Mouse (Mus musculus): ENCODE measurements around the gene Slc17a9.

DNA sequence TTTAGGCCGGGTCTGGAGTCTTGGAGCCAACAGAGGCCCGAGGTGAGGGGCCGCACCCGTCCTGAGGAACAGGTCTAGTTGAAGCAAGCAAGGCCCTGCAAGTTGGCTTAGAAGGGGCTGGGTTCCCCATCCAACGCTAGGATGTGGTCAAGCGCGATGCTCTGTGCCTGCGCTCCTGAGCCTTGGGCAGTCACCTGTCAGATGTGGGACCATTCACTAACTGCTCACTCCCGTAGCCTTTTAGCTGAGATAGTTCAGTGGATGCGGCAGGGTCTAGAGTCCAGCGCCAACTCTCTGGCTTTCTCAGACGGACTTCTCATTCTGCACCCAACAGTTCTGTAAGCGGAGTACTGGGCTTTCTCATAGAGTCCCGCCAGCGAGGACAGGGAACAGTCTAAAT lies 50.6 kb downstream of the Slc17a9 start:
- TF ChIP-seq POLR2A (IDR thresholded peaks at IDR 0.05; ENCODE audit: insufficient read depth, low read depth, low read length): no peak
- TF ChIP-seq CTCF (IDR thresholded peaks at IDR 0.05; ENCODE audit: insufficient read depth, low read depth, low read length): no peak

Data from olfactory bulb, adult 2 months (tissue).